Mouse (Mus musculus): ENCODE results near the gene Ost4.

GRCm38 (mm10) chr5:30856124-30856523 is 51.5 kb downstream of the Ost4 start:
- TF ChIP-seq GATA1 (IDR thresholded peaks at IDR 0.05; ENCODE audit: borderline replicate concordance, low read length) (no peak), FLI1 (IDR thresholded peaks at IDR 0.05; ENCODE audit: low read length) (no peak)

All from megakaryocyte, embryonic 14.5 days (primary cell).